Mouse (Mus musculus) heart, adult 8-10 months (tissue): ENCODE measurements around the gene Pla2g4e. TPM values are rescaled to one million over a fixed set of nuclear protein-coding genes. Genes with fewer than 3 reads are reported as not detected.

Source experiments
- DNase-seq: peaks from one replicate; pipeline ENCODE4 v3.0.0; 2022; ENCODE audit warnings: low spot score
- total RNA-seq, 4 experiments: library from RNA; stranded (reverse); gene quantifications; 2 replicates each; pipeline ENCODE4 v1.2.4; 2022

Gene Pla2g4e
- total RNA-seq, 4 experiments from 2014 or later, result 2.6 to 5.7 (median 3.8) TPM

GRCm38 (mm10) chr2:120124096-120124495 lies 121.0 kb downstream of the Pla2g4e start:
- no peak for DNase-seq

- DNase-seq, result no peak
These were observed 122.2 kb downstream of the Pla2g4e start for GRCm38 (mm10) chr2:120122983-120123382.

- DNase-seq, result no peak
These were observed 127.8 kb downstream of the Pla2g4e start for GRCm38 (mm10) chr2:120117346-120117745.

Other genes with a start within 250 kb of the Pla2g4e start
- 1 to 10 TPM; 6.6 to 8.6 (median 7.2) TPM for gene Jmjd7, start 217.9 kb downstream of the Pla2g4e start, total RNA-seq
- under 1 TPM; 0.16 to 0.59 (median 0.21) TPM for gene Gm28042, start 217.8 kb downstream of the Pla2g4e start, total RNA-seq
- 1 to 10 TPM in 3 of 4 experiments, under 1 TPM in 1; 0.72 to 1.8 (median 1.3) TPM for gene Pla2g4b, start 211.9 kb downstream of the Pla2g4e start, total RNA-seq
- 100 to 1,000 TPM; 312 to 410 (median 362) TPM for gene Ehd4, start 90.7 kb downstream of the Pla2g4e start, total RNA-seq
- gene Pla2g4d, start 43.9 kb upstream of the Pla2g4e start, total RNA-seq, result not detected
- gene Pla2g4f, start 68.8 kb upstream of the Pla2g4e start, total RNA-seq, result under 1 TPM in 1 of 4 experiments, not detected in 3; 0.14 TPM
- 10 to 100 TPM; 29.5 to 35.2 (median 31.4) TPM for gene Vps39, start 107.8 kb upstream of the Pla2g4e start, total RNA-seq
- gene Ganc, start 158.6 kb upstream of the Pla2g4e start, total RNA-seq, result 10 to 100 TPM; 25.4 to 33.7 (median 31.3) TPM
- 10 to 100 TPM; 15.5 to 18.5 (median 16.5) TPM for gene Tmem87a, start 158.8 kb upstream of the Pla2g4e start, total RNA-seq
- 1 to 10 TPM; 4.2 to 6.8 (median 4.6) TPM for gene Capn3, start 210.7 kb upstream of the Pla2g4e start, total RNA-seq